Mouse (Mus musculus): ENCODE results near the gene Gm47995. TPM values are rescaled to one million over a fixed set of nuclear protein-coding genes. Genes with fewer than 3 reads are reported as not detected.
"Not testable (repeated sequence)": the region's sequence is repeated elsewhere in the genome, so short reads cannot be mapped to it uniquely, and the experiment has no call there.

The Gm47995 gene
- not detected in 2 replicates for polyA plus RNA-seq (2012; rRNA removed)

GRCm38 (mm10) chr1:151198120-151198519, at the start of gene Gm47995:
TSS of gene Gm47995 (plus strand) at chr1:151198448.
- H3K27me3 ChIP-seq (ENCODE audit: control insufficient read depth, insufficient read depth, low read length); H3K27ac ChIP-seq (ENCODE audit: insufficient read depth, low read length); H3K4me3 ChIP-seq (replicated peaks; ENCODE audit: insufficient read depth, low read depth, low read length); DNase-seq; H3K4me1 ChIP-seq (ENCODE audit: control insufficient read depth, insufficient read depth, low read length): not testable (repeated sequence)
- 86% methylated on average over 3 of the region's 4 CpGs for WGBS

- 93% methylated on average over 7 of the region's 7 CpGs for WGBS
- DNase-seq: no peak
- H3K27me3 ChIP-seq (ENCODE audit: control insufficient read depth, insufficient read depth, low read length): no peaks in the 10 kb centered on the region
- H3K27ac ChIP-seq (ENCODE audit: insufficient read depth, low read length): no peak overlapping the region
- H3K4me3 ChIP-seq (replicated peaks; ENCODE audit: insufficient read depth, low read depth, low read length): no peak overlapping the region
- no peaks in the 10 kb centered on the region for H3K4me1 ChIP-seq (ENCODE audit: control insufficient read depth, insufficient read depth, low read length)
- TF ChIP-seq POLR2A (IDR thresholded peaks at IDR 0.05; ENCODE audit: borderline replicate concordance, insufficient read depth, low read length): no peak
- TF ChIP-seq CTCF (IDR thresholded peaks at IDR 0.05; ENCODE audit: borderline replicate concordance, insufficient read depth, low read depth, low read length): no peak
Measured at GRCm38 (mm10) chr1:151150211-151150610, 48.0 kb upstream of the Gm47995 start.

GRCm38 (mm10) chr1:151151089-151151488, 47.2 kb upstream of the Gm47995 start:
- 71% methylated on average over 2 of the region's 2 CpGs for WGBS
- Histone ChIP-seq H3K4me1 (ENCODE audit: control insufficient read depth, insufficient read depth, low read length) (no peaks in the 10 kb centered on the region), H3K4me3 (replicated peaks; ENCODE audit: insufficient read depth, low read depth, low read length) (no peak overlapping the region), H3K27ac (ENCODE audit: insufficient read depth, low read length) (no peak overlapping the region), H3K27me3 (ENCODE audit: control insufficient read depth, insufficient read depth, low read length) (no peaks in the 10 kb centered on the region)
- TF ChIP-seq CTCF (IDR thresholded peaks at IDR 0.05; ENCODE audit: borderline replicate concordance, insufficient read depth, low read depth, low read length) (no peak), POLR2A (IDR thresholded peaks at IDR 0.05; ENCODE audit: borderline replicate concordance, insufficient read depth, low read length) (no peak)
- DNase-seq: no peak

- no peak for DNase-seq
- TF ChIP-seq CTCF (IDR thresholded peaks at IDR 0.05; ENCODE audit: borderline replicate concordance, insufficient read depth, low read depth, low read length): no peak
- TF ChIP-seq POLR2A (IDR thresholded peaks at IDR 0.05; ENCODE audit: borderline replicate concordance, insufficient read depth, low read length): no peak
- no peaks in the 10 kb centered on the region for H3K27me3 ChIP-seq (ENCODE audit: control insufficient read depth, insufficient read depth, low read length)
- H3K4me3 ChIP-seq (replicated peaks; ENCODE audit: insufficient read depth, low read depth, low read length): no peak overlapping the region
- WGBS: 84% methylated on average over 6 of the region's 6 CpGs
- no peak overlapping the region for H3K27ac ChIP-seq (ENCODE audit: insufficient read depth, low read length)
- no peaks in the 10 kb centered on the region for H3K4me1 ChIP-seq (ENCODE audit: control insufficient read depth, insufficient read depth, low read length)
Measured at GRCm38 (mm10) chr1:151153056-151153652, 45.1 kb upstream of the Gm47995 start.

- not testable (repeated sequence) for H3K4me1 ChIP-seq (ENCODE audit: control insufficient read depth, insufficient read depth, low read length); DNase-seq; H3K27me3 ChIP-seq (ENCODE audit: control insufficient read depth, insufficient read depth, low read length); H3K27ac ChIP-seq (ENCODE audit: insufficient read depth, low read length); H3K4me3 ChIP-seq (replicated peaks; ENCODE audit: insufficient read depth, low read depth, low read length)
- WGBS: 92% methylated on average over 9 of the region's 9 CpGs
Measured at GRCm38 (mm10) chr1:151154131-151154530, 44.1 kb upstream of the Gm47995 start.

- TF ChIP-seq POLR2A (IDR thresholded peaks at IDR 0.05; ENCODE audit: borderline replicate concordance, insufficient read depth, low read length): no peak
- no peak for TF ChIP-seq CTCF (IDR thresholded peaks at IDR 0.05; ENCODE audit: borderline replicate concordance, insufficient read depth, low read depth, low read length)
- no peaks in the 10 kb centered on the region for H3K4me1 ChIP-seq (ENCODE audit: control insufficient read depth, insufficient read depth, low read length)
- no peak overlapping the region for H3K27ac ChIP-seq (ENCODE audit: insufficient read depth, low read length)
- 98% methylated on average over 3 of the region's 3 CpGs for WGBS
- DNase-seq: no peak
- H3K27me3 ChIP-seq (ENCODE audit: control insufficient read depth, insufficient read depth, low read length): no peaks in the 10 kb centered on the region
- no peak overlapping the region for H3K4me3 ChIP-seq (replicated peaks; ENCODE audit: insufficient read depth, low read depth, low read length)
Measured at GRCm38 (mm10) chr1:151156129-151156528, 42.1 kb upstream of the Gm47995 start.

GRCm38 (mm10) chr1:151156777-151157632, 41.2 kb upstream of the Gm47995 start:
- Histone ChIP-seq H3K27ac (ENCODE audit: insufficient read depth, low read length) (no peak overlapping the region), H3K27me3 (ENCODE audit: control insufficient read depth, insufficient read depth, low read length) (no peaks in the 10 kb centered on the region), H3K4me1 (ENCODE audit: control insufficient read depth, insufficient read depth, low read length) (no peaks in the 10 kb centered on the region), H3K4me3 (replicated peaks; ENCODE audit: insufficient read depth, low read depth, low read length) (no peak overlapping the region)
- no peak for TF ChIP-seq CTCF (IDR thresholded peaks at IDR 0.05; ENCODE audit: borderline replicate concordance, insufficient read depth, low read depth, low read length)
- no peak for TF ChIP-seq POLR2A (IDR thresholded peaks at IDR 0.05; ENCODE audit: borderline replicate concordance, insufficient read depth, low read length)
- 79% methylated on average over 7 of the region's 7 CpGs for WGBS
- no peak for DNase-seq

Data from cerebellum, adult 2 months (tissue).